Comparison of ENCODE assay signal across 8 mouse cellular contexts in the genomic region with DNA sequence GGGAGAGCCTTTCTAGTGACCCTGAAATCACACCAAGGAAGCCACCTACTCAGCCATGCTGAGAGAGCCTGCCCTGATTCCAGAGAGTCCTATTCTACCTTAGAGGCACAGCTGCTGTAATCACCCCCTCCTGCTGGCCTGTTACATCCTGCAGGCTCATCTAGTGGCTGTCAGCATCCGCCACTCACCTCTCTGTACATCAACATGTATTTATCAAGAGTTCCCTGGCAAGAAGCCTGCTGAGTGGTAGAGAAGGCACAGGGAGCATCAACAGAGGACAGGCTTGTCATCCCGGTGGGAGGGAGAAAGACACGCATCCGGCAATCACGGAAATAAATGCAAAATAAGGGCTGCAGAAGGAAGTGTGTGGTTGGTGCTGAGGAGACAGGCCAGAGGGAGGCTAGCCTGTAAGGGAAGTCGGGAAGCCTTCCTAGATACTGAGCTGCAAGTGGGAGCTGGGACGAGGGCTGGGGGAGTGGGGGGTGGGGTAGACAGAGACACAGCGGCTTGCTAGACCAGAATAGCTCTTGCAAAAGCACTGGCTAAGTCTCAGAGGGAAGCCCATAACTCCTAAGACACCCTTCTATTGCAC.
A peak's percentile ranks its signal among the peaks of the same experiment; 100 is the strongest.
DNase-seq lines count a peak whose midpoint lies in the region; ATAC-seq lines count a peak whose summit lies in the region.

No protein-coding gene starts in this region.

- H3K9ac ChIP-seq in liver, embryonic 12.5 days, result no peak overlapping the region

- H3K27ac ChIP-seq in liver, embryonic 12.5 days, result peak overlapping the region; percentile 36; the same call in 1 of the 2 replicates

- peaks cover 15% of the 10 kb centered on the region; the same call in 1 of the 2 replicates for H3K27me3 ChIP-seq in liver, embryonic 12.5 days (replicated peaks)

- whole genome bisulfite sequencing in liver, embryonic 12.5 days (ENCODE audit: insufficient replicate concordance), result 18% methylated on average over 8 of the region's 8 CpGs

- no peak for DNase-seq in frontal cortex, postnatal 10 days (ENCODE audit: low spot score in 2 of 2)
- DNase-seq in urinary bladder, postnatal 14 days (ENCODE audit: low spot score), result peak; percentile 12
- DNase-seq in urinary bladder, adult 2 months (ENCODE audit: low spot score), result no peak
- no peak for DNase-seq in thymus, postnatal 14 days
- DNase-seq in adrenal gland, postnatal 4 days (ENCODE audit: low spot score in 2 of 2), result no peak

- no peaks in the 10 kb centered on the region for H3K9me3 ChIP-seq in liver, embryonic 12.5 days (replicated peaks)

- H3K4me3 ChIP-seq in liver, embryonic 12.5 days, result no peak overlapping the region

- ATAC-seq in frontal cortex, adult (ENCODE audit: low TSS enrichment), result peak; percentile 76
- no peak for ATAC-seq in liver, embryonic 12.5 days
- no peak for ATAC-seq in activated CD4-positive, CD25-positive, alpha-beta regulatory T cell, adult 4 months

- peaks cover 29% of the 10 kb centered on the region for H3K4me1 ChIP-seq in liver, embryonic 12.5 days

- H3K36me3 ChIP-seq in liver, embryonic 12.5 days, result no peaks in the 10 kb centered on the region

- no peak overlapping the region for H3K4me2 ChIP-seq in liver, embryonic 12.5 days
